Mouse (Mus musculus) urinary bladder, adult 18-20 months (tissue): ENCODE measurements around the gene Nckap1l.
"Not testable (repeated sequence)": the region's sequence is repeated elsewhere in the genome, so short reads cannot be mapped to it uniquely, and the experiment has no call there.

Source experiments
- DNase-seq, 2 experiments: peaks; one replicate each; pipeline ENCODE4 v3.0.0; 2022; ENCODE audit warnings: low spot score in 2 of 2, mixed read lengths in 2 of 2

Nckap1l gene

DNA sequence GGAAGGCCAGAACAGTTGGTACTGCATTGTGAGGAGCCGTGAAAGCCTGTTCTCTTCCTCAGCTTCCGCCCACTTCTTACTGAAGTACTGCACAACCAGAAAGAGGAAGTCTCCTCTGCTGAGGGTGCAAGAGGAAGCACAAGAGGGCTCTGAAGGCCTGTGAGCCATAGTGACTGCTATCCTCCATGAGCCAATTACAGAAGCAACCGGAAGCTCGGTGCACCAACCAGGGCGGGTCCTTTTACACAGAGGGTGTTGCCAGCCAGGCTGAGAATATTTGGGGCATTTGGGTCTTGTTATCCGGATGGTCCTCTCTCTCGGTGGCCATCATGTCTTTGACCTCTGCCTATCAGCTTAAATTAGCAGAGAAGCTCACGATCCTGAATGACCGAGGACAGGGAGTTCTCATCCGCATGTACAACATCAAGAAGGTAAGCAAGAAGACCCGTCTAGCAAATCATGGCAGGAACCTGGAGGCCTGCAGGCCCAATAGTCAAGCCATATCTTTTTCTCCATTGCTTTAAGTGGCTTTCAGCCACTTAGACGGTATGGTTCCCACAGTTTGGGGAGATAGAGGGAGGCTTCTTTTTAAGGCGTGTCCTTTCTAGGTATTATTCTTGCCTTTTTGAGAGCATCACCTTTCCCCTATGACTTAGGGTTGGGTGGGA is at the start of gene Nckap1l:
Gene Nckap1l (plus strand): TSS at position 244 of the 668 bp plus-strand sequence.
- peak in 1 of 2 experiments; percentile 20 for DNase-seq

DNA sequence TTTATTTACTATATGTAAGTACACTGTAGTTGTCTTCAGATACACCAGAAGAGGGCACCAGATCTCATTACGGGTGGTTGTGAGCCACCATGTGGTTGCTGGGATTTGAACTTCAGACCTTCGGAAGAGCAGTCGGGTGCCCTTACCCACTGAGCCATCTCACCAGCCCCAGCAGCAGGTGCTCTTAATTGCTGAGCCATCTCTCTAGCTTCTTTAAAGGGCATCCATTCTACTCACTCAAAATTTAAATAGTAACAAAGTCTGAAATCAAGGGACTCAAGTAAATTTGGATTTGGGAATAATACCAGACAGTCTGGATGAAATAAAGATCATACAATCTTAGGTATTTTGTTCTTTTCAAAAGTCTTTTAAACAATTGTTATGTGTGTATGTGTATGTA is 48.0 kb upstream of the Nckap1l start:
- DNase-seq, result not testable (repeated sequence)

DNA sequence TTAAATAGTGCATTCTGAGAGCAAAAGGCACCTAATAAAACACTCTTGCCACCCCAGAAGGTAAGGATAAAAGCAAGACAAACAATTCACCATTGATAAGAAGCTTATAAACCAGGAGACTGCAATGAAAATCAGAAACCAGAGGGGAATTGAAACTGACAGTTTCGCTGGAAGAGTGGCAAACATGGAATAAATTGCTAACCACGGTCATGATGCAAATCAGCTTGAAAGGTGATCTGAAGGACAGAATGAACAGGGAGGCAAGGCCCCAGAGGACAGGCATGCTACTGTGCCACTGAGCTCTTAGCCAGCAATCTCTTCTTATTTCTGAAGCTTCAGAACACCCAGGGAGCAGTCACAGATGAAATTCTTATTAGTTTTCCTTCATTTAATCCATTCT is 26.6 kb upstream of the Nckap1l start:
- no peak for DNase-seq

GRCm38 (mm10) chr15:103430241-103430640 is 23.4 kb upstream of the Nckap1l start, which contains the start of gene Gtsf1:
Gtsf1 (minus strand) TSS chr15:103430470.
- DNase-seq, result no peak

DNA sequence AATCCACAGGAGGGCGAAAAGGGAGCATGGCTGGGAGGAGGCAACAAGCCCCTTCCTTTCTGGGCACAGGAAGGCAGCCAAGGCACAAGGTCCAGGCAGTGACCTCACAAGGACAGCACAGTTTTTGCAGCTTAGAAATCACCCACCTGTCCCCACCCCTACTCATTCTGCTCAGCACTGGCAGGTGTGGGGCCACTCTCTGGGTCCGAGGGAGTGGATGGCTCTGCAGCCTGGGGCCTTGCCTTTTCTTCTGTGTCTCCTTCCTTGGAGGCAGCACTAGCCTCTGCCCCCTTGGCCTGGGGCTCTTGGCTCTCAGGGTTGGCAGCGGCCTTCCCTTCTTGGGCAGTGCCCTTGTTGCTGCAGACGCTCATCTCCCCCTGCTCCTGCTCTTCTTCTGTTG is 7.6 kb upstream of the Nckap1l start:
- DNase-seq, result not testable (repeated sequence)

GRCm38 (mm10) chr15:103448369-103448768 is 5.2 kb upstream of the Nckap1l start, which contains the start of gene Gtsf2:
Gtsf2 (minus strand) TSS chr15:103448469.
- DNase-seq, result no peak

- no peak for DNase-seq
Measured at GRCm38 (mm10) chr15:103454449-103454848, 855 bp downstream of the Nckap1l start.

DNA sequence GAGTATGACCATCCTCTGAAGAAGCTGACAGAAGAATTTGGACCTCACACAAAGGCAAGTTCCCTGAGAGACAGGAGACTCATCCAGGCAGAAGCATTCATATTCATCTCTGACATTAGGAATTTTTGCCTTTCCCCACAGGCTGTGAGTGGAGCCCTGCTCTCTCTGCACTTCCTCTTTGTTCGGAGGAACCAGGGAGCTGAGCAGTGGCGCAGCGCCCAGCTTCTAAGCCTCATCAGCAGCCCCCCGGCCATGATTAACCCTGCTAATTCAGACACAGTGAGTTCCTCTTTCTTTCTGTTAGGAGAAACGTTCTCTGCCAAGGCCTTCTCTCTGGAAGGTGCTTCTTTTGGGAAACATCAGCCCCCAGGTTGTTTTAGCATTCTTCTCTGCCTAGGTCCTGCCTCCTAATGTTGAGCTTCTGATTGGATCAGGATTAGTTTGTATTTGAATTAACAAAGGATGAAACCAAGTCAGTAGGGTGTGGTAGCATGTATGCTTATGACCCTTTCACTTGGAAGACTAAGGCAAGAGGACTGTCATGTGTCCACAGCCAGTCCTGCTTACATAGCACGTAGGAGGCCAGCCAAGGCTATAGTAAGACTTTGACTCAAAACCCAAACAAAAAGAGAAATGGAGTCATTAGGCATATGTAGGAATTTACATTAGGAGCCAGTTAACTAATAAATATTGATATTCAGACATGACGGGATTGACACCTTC is 9.1 kb downstream of the Nckap1l start:
- no peak for DNase-seq

DNA sequence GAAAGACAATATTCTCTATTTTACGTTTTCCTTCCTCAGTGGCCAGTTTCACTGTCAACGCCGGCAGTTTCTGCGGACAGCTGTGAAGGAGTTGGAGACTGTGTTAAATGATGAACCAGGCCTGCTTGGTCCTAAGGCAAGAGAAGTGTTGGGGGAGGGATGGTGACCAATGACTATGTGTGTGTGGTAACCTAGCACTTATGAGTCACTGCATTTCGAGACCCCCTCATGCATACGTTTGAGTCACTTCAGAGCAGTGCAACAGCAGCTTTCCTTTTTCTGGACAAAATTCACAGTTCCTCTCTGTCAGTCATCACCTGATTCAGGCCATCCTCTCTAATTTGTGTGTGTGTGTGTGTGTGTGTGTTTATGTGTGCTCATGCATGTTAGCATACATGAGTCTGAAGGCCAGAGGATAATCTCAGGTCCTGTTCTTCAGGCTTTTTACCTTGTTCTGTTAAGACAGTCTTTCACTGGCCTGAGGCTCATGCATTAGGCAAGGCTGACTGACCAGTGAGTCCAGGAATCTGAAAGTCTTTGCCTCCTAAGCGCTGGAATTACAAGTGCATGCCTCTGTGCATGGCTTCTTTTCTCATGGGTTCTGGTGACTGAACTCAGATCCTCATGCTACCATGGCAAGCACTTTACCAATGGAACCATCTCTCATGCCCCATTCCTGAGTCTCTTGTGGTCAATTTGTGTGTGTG is 18.0 kb downstream of the Nckap1l start:
- DNase-seq, result no peak

- DNase-seq, result no peak
Measured at GRCm38 (mm10) chr15:103472265-103472664, 18.7 kb downstream of the Nckap1l start.

GRCm38 (mm10) chr15:103473182-103473581 is 19.6 kb downstream of the Nckap1l start:
- DNase-seq, result no peak

DNA sequence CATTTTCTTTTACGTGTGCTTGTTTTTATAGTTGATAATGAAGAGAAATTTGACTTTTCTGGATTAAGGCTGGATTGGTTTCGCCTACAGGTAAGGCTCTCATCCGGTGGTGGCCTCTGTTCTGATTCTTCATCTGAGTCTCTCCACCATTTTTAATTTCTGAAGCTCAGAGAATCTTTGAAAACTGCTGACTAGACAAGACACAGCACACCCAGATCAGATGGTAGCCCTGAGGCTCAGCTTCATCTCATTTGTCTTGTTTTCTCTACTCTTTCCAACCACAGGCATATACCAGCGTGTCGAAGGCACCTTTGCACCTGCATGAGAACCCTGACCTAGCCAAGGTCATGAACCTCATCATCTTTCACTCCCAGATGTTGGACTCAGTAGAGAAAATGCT is 20.2 kb downstream of the Nckap1l start:
- DNase-seq, result no peak

DNA sequence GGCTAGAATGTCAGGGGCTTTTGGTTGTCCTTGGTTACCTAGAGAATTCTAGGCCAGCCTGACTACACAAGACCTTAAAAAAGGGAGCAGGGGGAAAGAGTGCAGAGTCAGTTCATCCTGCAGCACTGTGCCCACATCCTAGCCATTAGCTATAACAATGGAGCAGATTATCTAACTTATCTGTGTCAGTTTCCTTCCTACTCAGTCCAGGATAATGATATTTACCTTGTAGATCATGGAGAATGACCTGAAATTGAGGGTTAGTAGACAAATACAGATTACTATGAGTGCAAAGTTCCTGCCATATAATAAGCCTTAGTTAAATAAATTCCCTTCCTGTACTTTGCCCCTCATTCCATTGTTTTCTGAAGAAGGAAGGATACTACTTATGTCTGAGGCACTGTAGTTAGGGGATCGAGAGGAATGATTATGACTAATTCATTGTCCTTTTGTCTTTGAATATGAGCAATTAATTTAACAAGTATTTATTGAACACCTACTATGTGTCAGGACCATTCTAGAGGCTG is 25.5 kb downstream of the Nckap1l start:
- no peak for DNase-seq

DNA sequence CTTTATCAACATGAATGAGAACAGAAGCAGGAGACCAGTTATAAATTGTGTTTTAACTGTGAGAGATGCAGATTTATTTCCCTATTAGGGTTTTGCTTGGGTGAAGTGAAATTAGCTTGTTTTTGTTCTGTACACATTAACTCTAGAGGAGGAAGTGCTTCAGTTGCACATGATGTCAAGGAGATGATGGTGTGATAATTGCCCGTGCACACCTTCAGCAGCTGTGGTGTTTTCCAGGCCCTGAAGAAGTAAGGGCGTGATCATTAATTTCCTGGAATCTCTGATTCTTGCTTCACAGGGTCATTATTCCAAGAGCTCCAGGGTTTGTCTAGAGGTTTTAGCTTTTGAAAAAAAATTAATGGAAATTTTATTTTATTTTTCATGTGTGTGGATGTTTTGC is 26.5 kb downstream of the Nckap1l start:
- no peak for DNase-seq

DNA sequence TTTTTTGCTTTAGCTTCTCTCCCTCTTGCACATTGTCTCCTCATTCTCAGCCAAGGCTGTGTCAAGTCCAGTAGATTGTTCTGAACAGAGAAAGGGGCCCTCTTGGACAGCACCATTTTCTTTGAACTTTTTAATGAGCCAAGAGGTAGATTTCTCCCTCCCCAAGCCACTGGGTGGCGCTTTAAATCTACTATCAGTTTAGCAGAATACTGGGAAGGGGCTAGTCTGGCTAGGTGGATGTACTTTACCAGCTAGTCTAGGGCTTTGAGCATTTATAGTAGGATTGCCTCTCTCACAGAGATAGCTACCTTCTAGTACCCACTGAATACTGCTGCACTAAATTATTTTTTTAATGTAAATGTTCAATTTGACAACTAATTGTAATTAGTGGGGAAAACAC is 28.9 kb downstream of the Nckap1l start:
- DNase-seq, result no peak

DNA sequence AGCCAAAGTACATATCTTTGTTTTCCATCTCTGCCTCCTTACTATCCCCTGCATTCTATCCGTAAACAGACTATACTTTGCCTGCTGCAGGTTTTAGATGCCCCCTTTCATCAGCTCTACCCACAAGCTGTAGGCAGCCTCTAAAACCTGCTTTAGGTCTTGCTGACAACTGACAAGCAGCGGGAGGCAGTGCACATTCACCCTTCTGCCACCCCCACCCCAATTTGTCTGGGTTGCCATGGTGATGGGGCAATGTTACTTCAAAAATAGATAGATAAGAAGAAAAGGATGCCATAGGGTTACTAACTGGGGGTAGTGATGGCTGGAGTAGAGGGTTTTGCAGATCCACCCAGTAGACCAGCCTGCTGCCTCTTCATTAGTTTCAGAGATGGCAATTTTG is 30.9 kb downstream of the Nckap1l start:
- DNase-seq, result no peak

GRCm38 (mm10) chr15:103485106-103485505 is 31.5 kb downstream of the Nckap1l start:
- DNase-seq, result no peak

DNA sequence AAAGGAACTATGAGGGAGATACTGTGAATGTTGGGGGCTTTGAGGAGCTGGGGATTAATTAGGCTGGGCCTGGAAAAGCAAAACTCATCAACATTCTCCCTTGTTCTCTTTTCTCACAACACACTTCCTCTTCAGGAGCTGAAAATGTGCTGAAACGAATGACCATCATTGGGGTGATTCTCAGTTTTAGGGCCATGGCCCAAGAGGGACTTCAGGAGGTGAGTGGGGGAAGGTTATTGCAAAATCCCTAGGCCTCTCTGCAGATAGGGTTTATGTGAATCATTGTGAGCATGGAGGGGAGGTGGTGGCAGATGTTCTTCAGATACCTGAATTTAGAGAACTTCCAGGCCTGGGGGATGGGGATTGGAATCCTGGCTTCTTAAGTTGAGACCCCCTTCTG is 33.1 kb downstream of the Nckap1l start:
- DNase-seq, result no peak

GRCm38 (mm10) chr15:103488336-103488735 is 34.7 kb downstream of the Nckap1l start:
- no peak for DNase-seq

DNA sequence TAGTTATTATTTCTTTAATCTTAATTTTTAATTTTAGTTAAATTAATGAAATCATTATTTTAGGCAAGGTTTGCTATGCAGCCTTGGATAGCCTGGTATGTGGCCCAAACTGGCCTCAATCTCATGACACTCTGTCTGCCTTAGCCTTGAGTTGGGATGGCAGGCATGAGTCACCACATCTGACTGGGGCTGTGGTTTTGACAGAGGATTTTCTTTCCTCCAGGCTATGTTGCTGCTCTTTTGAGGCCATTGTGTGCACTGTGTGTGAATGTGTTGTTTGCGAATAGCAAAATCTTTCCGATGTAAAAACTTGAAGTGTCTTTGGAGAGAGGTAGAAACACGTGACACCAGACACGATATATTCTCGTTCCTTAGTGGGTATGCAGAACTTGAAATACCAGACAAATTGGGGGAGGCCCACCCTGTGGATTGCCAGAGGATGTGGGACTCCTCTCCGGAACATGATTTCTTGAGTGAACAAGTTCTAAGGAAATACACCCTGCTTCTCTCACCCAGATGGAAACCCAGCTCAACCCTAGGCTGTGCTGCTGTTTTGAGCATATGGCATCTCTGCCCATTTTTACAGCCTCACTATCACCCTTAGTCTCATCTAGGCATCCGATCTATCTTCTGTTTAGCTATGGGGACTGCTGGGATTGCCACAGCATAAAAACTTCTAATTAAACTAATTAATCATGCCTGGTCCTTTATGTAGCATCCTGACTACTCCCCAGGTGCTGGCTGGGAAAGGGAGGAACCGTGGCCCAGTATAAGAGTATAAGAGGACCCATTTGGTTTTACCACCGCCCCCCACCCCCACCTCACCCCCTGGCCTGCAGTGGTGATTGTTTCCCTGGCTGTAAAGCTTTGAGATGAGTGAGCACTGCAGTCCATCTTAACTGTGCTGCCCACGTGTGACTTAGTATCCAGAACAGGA is 42.9 kb downstream of the Nckap1l start:
- DNase-seq, result no peak

- DNase-seq, result no peak
Measured at GRCm38 (mm10) chr15:103498157-103498556, 44.6 kb downstream of the Nckap1l start.
